Mouse (Mus musculus) forebrain, postnatal 0 days (tissue): ENCODE data around the gene Tulp1. TPM values are rescaled to one million over a fixed set of nuclear protein-coding genes. Genes with fewer than 3 reads are reported as not detected.

Experiments used
- ATAC-seq: fragments of 200-750 bp; cut with Nextera tagmentation; 2 replicates; pipeline ENCODE4 v1.8.0; 2017; ENCODE audit warnings: mild to moderate bottlenecking, moderate library complexity
- DNase-seq: peaks from one replicate; pipeline ENCODE4 v3.0.0-alpha.2; 2015
- H3K27ac ChIP-seq: fragments of 300-500 bp; sonication (generic); 2 replicates; pipeline ENCODE4 v1.5.1; 2014; ENCODE audit warnings: low read depth, mild to moderate bottlenecking, antibody characterized with exemption, low read length, moderate library complexity, mixed read lengths
- H3K27me3 ChIP-seq: fragments of 300-500 bp; sonication (generic); 2 replicates; pipeline ENCODE4 v1.6.1; 2014; ENCODE audit warnings: mild to moderate bottlenecking, low read length, mixed read lengths; ENCODE audit not compliant: insufficient read depth
- H3K36me3 ChIP-seq: fragments of 300-500 bp; sonication (generic); 2 replicates; pipeline ENCODE4 v1.6.1; 2014; ENCODE audit warnings: mild to moderate bottlenecking, moderate library complexity; ENCODE audit not compliant: insufficient read depth
- H3K4me1 ChIP-seq: fragments of 300-500 bp; sonication (generic); 2 replicates; pipeline ENCODE4 v1.6.1; 2014; ENCODE audit warnings: antibody characterized with exemption; ENCODE audit not compliant: insufficient read depth
- H3K4me2 ChIP-seq: fragments of 300-500 bp; sonication (generic); 2 replicates; pipeline ENCODE4 v1.6.1; 2014; ENCODE audit warnings: low read depth, mild to moderate bottlenecking, moderate library complexity
- H3K4me3 ChIP-seq: fragments of 300-500 bp; sonication (generic); 2 replicates; pipeline ENCODE4 v1.5.1; 2014; ENCODE audit warnings: low read depth, low read length, mixed read lengths
- H3K9ac ChIP-seq: fragments of 300-500 bp; sonication (generic); 2 replicates; pipeline ENCODE4 v1.6.1; 2014; ENCODE audit warnings: mild to moderate bottlenecking
- H3K9me3 ChIP-seq: fragments of 300-500 bp; sonication (generic); 2 replicates; pipeline ENCODE4 v1.6.1; 2016; ENCODE audit warnings: low read length
- CTCF ChIP-seq: sonication (generic); IDR thresholded peaks from 2 replicates; pipeline ENCODE4 v1.5.1; 2016; ENCODE audit warnings: antibody characterized with exemption, control low read depth, low read depth
- WGBS: fragments of 180-500 bp; shearing (Covaris S2); extraction: QIAGEN DNeasy Blood & Tissue Kit; methylation state at CpG from one replicate; pipeline ENCODE4 v1.1.7; 2014; 5-methylcytosine and 5-hydroxymethylcytosine counted together
- polyA plus RNA-seq: library from polyadenylated mRNA; unstranded; fragments of >200 nt; fragmentation: Nextera tagmentation; extraction: Ambion mirVana; gene quantifications from 2 replicates; pipeline ENCODE4 v1.2.1, GENCODE M21; 2015
- total RNA-seq: library from RNA; depleted of rRNA; stranded (reverse); fragments of >200 nt; gene quantifications from 2 replicates; pipeline ENCODE4 v1.2.3, GENCODE M21; 2014

Gene Tulp1
- total and polyA plus RNA-seq, 2 experiments from 2014 or later: 1.5 to 1.8 TPM

DNA sequence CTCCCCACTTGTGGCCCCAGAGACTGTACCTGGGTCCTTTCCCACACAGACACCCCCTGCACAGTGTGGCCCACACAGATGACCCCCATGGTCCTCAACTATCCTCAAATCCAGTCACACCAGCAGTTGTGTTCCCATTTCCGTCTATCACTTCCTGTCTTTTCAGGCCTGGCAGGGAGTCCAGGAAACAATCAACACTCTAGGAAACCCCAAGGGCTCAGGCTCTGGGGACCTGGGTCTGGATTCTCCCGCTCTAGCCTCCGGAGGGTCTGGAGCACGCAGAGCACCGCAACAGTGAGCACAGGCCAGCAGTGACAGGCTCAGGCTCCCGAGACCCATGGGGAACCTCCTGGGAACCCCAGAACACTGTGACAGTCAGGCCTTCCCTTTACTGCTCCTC lies 16.8 kb downstream of the Tulp1 start:
- no peak overlapping the region for H3K9ac ChIP-seq
- H3K36me3 ChIP-seq: no peaks in the 10 kb centered on the region
- H3K4me1 ChIP-seq: no peaks in the 10 kb centered on the region
- no peak for TF ChIP-seq CTCF
- H3K27me3 ChIP-seq: peaks cover 7% of the 10 kb centered on the region; the same call in 1 of the 2 replicates
- H3K4me2 ChIP-seq: no peak overlapping the region
- DNase-seq (no peak), ATAC-seq (no peak)
- no peaks in the 10 kb centered on the region for H3K9me3 ChIP-seq
- WGBS: 65% methylated on average over 6 of the region's 6 CpGs
- no peak overlapping the region for H3K27ac ChIP-seq
- H3K4me3 ChIP-seq: no peak overlapping the region

DNA sequence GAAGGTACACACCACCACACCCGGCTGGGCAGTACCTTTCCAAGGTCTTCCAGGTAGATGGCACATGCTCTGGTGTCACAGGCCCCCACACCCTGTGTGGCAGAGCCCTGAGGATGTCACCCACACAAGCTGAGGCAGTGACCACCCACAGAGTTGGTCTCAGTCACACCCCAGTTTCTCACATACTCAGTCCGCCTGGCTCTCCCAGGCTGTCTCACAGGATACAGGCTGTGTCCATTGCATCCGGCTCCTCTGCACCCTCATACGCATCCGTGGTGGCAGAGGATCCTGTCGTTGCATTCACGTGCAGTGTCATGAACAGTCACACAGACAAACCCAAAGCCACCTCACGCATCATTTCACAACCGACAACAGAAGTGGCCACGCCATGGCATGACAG lies 17.7 kb downstream of the Tulp1 start:
- H3K4me1 ChIP-seq: no peaks in the 10 kb centered on the region
- TF ChIP-seq CTCF: no peak
- WGBS: 81% methylated on average over 10 of the region's 10 CpGs

DNA sequence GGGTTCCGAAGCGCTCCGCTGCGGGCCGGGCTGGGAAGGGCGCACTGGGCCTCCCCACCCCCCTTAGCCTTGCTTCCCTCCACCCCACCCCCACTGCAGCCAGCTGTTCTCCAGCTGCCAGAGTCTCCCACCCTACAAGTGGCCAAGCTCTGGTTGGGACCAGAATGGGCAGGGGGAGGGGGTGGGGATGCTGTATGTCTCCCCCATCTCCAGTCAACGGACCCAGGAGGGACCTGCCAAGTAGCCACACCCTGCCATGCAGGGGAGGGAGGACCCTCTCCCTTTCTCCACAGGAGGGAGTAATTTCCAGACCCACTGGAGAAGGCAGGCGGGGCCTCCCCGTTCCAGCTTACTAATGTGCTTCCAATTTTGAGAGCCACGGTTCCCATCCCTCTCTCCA lies 19.1 kb downstream of the Tulp1 start:
- DNase-seq: no peak
- H3K27ac ChIP-seq: no peak overlapping the region
- no peak for ATAC-seq

More for the DNA sequence above, 17.7 kb downstream of the Tulp1 start:
- DNase-seq (no peak), ATAC-seq (no peak)
- no peak overlapping the region for H3K4me2 ChIP-seq
- H3K36me3 ChIP-seq: no peaks in the 10 kb centered on the region
- peaks cover 7% of the 10 kb centered on the region; the same call in 1 of the 2 replicates for H3K27me3 ChIP-seq
- no peak overlapping the region for H3K4me3 ChIP-seq
- no peak overlapping the region for H3K9ac ChIP-seq
- no peak overlapping the region for H3K27ac ChIP-seq
- no peaks in the 10 kb centered on the region for H3K9me3 ChIP-seq

GRCm38 (mm10) chr17:28345271-28345721 lies 19.7 kb downstream of the Tulp1 start:
- Histone ChIP-seq H3K9me3 (no peaks in the 10 kb centered on the region), H3K9ac (no peak overlapping the region), H3K4me1 (0 out of 2 replicates have a peak, but pooled peaks cover 4% of the 10 kb centered on the region), H3K4me3 (no peak overlapping the region), H3K36me3 (no peaks in the 10 kb centered on the region), H3K27me3 (no peaks in the 10 kb centered on the region), H3K27ac (no peak overlapping the region), H3K4me2 (no peak overlapping the region)
- no peak for ATAC-seq
- no peak for DNase-seq
- no peak for TF ChIP-seq CTCF
- 19% methylated on average over 8 of the region's 8 CpGs for WGBS

More for the DNA sequence above, 19.1 kb downstream of the Tulp1 start:
- Histone ChIP-seq H3K36me3 (no peaks in the 10 kb centered on the region), H3K9me3 (no peaks in the 10 kb centered on the region), H3K9ac (no peak overlapping the region), H3K4me2 (no peak overlapping the region), H3K4me3 (no peak overlapping the region), H3K4me1 (0 out of 2 replicates have a peak, but pooled peaks cover 4% of the 10 kb centered on the region), H3K27me3 (no peaks in the 10 kb centered on the region)
- WGBS: 30% methylated on average over 10 of the region's 10 CpGs
- no peak for TF ChIP-seq CTCF

- Histone ChIP-seq H3K36me3 (no peaks in the 10 kb centered on the region), H3K27me3 (no peaks in the 10 kb centered on the region), H3K4me3 (no peak overlapping the region), H3K27ac (no peak overlapping the region), H3K4me2 (no peak overlapping the region), H3K9ac (no peak overlapping the region), H3K9me3 (no peaks in the 10 kb centered on the region), H3K4me1 (0 out of 2 replicates have a peak, but pooled peaks cover 4% of the 10 kb centered on the region)
- 69% methylated on average over 3 of the region's 3 CpGs for WGBS
- no peak for DNase-seq
- no peak for ATAC-seq
- TF ChIP-seq CTCF: no peak
Measured at GRCm38 (mm10) chr17:28344670-28345069, 20.4 kb downstream of the Tulp1 start.

GRCm38 (mm10) chr17:28344050-28344607 lies 20.9 kb downstream of the Tulp1 start:
- Histone ChIP-seq H3K27me3 (no peaks in the 10 kb centered on the region), H3K9ac (no peak overlapping the region), H3K4me3 (no peak overlapping the region), H3K4me1 (0 out of 2 replicates have a peak, but pooled peaks cover 4% of the 10 kb centered on the region), H3K9me3 (no peaks in the 10 kb centered on the region), H3K36me3 (no peaks in the 10 kb centered on the region), H3K4me2 (no peak overlapping the region), H3K27ac (no peak overlapping the region)
- 41% methylated on average over 4 of the region's 4 CpGs for WGBS
- ATAC-seq: no peak
- TF ChIP-seq CTCF: no peak
- DNase-seq: no peak

- DNase-seq: peak; percentile 70
- peak; percentile 85 for ATAC-seq
- 8% methylated on average over 26 of the region's 26 CpGs for WGBS
- peak overlapping the region; percentile 39; the same call in 1 of the 2 replicates for H3K9ac ChIP-seq
- TF ChIP-seq CTCF: no peak
- H3K9me3 ChIP-seq: no peaks in the 10 kb centered on the region
- H3K27ac ChIP-seq: no peak overlapping the region
- no peaks in the 10 kb centered on the region for H3K27me3 ChIP-seq
- H3K4me3 ChIP-seq: 0 out of 2 replicates have a peak overlapping the region, but pooled peaks have one; percentile 7
- peak overlapping the region; percentile 46 for H3K4me2 ChIP-seq
- 0 out of 2 replicates have a peak, but pooled peaks cover 4% of the 10 kb centered on the region for H3K4me1 ChIP-seq
- H3K36me3 ChIP-seq: no peaks in the 10 kb centered on the region
Measured at GRCm38 (mm10) chr17:28341091-28341490, 23.9 kb downstream of the Tulp1 start.
